Mouse (Mus musculus): ENCODE data around the gene Foxj3. TPM values are rescaled to one million over a fixed set of nuclear protein-coding genes. Genes with fewer than 3 reads are reported as not detected.

The Foxj3 gene
- polyA plus RNA-seq, 1 experiment = 13.1 TPM

DNA sequence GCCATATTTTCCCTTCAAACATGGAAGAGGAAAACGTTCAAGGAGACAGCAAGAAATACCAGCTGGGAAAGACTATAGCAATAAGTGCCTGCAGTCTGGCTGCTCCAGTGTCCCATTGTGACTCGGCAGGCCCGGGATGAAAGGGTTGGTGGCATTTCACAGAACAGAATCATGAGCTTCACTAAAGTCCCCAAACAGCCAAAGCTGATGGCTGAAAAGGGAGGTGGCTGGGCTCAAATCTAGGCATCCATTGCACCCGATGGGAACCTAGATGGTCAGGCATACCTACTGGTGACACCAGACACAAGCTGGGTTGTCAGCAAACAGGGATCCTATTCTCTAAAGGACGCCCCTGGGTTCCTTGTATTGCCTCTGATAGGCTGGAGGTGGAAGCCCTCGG lies 101.1 kb downstream of the Foxj3 start:
- H3K4me2 ChIP-seq (ENCODE audit: low read depth) = no peak overlapping the region
- no peaks in the 10 kb centered on the region for H3K27me3 ChIP-seq (ENCODE audit: control insufficient read depth, insufficient read depth, insufficient read length)
- TF ChIP-seq CEBPB (IDR thresholded peaks at IDR 0.05; ENCODE audit: insufficient read depth, poor library complexity, severe bottlenecking) = no peak
- TF ChIP-seq SRF (IDR thresholded peaks at IDR 0.05; ENCODE audit: control insufficient read depth, insufficient read length, low read depth) = no peak
- no peak for TF ChIP-seq USF1 (IDR thresholded peaks at IDR 0.05; ENCODE audit: low read depth)
- no peaks in the 10 kb centered on the region for H3K36me3 ChIP-seq (ENCODE audit: control insufficient read depth, insufficient read depth)
- no peak overlapping the region for H3ac ChIP-seq (ENCODE audit: control insufficient read depth, insufficient read length)
- no peak overlapping the region for H3K4me3 ChIP-seq
- H3K79me2 ChIP-seq (ENCODE audit: control insufficient read depth, insufficient read depth) = no peaks in the 10 kb centered on the region

GRCm38 (mm10) chr4:119638656-119639055 lies 101.9 kb downstream of the Foxj3 start:
- no peak overlapping the region for H3K4me2 ChIP-seq (ENCODE audit: low read depth)
- H3K79me2 ChIP-seq (ENCODE audit: control insufficient read depth, insufficient read depth) = no peaks in the 10 kb centered on the region
- H3K27me3 ChIP-seq (ENCODE audit: control insufficient read depth, insufficient read depth, insufficient read length) = no peaks in the 10 kb centered on the region
- H3ac ChIP-seq (ENCODE audit: control insufficient read depth, insufficient read length) = no peak overlapping the region
- TF ChIP-seq MYOD1 (IDR thresholded peaks at IDR 0.05; ENCODE audit: control insufficient read depth in 1 of 3, insufficient read length in 2 of 3, low read depth in 2 of 3) (no peak), TCF3 (IDR thresholded peaks at IDR 0.05; ENCODE audit: insufficient read length, low read depth) (no peak), USF1 (IDR thresholded peaks at IDR 0.05; ENCODE audit: low read depth) (no peak), MYOG (IDR thresholded peaks at IDR 0.05; ENCODE audit: control insufficient read depth in 1 of 3, insufficient read depth in 1 of 3, insufficient read length in 2 of 3, low read depth in 2 of 3) (no peak), POLR2AphosphoS2 (IDR thresholded peaks at IDR 0.05; ENCODE audit: insufficient read length, low read depth) (no peak), SRF (IDR thresholded peaks at IDR 0.05; ENCODE audit: control insufficient read depth, insufficient read length, low read depth) (no peak), POLR2A (IDR thresholded peaks at IDR 0.05; ENCODE audit: insufficient read length, low read depth) (no peak), CEBPB (IDR thresholded peaks at IDR 0.05; ENCODE audit: insufficient read depth, poor library complexity, severe bottlenecking) (no peak), REST (IDR thresholded peaks at IDR 0.05; ENCODE audit: insufficient read depth, insufficient read length) (no peak)
- no peaks in the 10 kb centered on the region for H3K36me3 ChIP-seq (ENCODE audit: control insufficient read depth, insufficient read depth)
- no peak overlapping the region for H3K4me3 ChIP-seq

GRCm38 (mm10) chr4:119642666-119643065 lies 105.9 kb downstream of the Foxj3 start:
- no peak overlapping the region for H3K4me2 ChIP-seq (ENCODE audit: low read depth)
- H3ac ChIP-seq (ENCODE audit: control insufficient read depth, insufficient read length) = no peak overlapping the region
- no peak overlapping the region for H3K4me3 ChIP-seq
- H3K36me3 ChIP-seq (ENCODE audit: control insufficient read depth, insufficient read depth) = no peaks in the 10 kb centered on the region
- no peaks in the 10 kb centered on the region for H3K79me2 ChIP-seq (ENCODE audit: control insufficient read depth, insufficient read depth)
- no peak for TF ChIP-seq USF1 (IDR thresholded peaks at IDR 0.05; ENCODE audit: low read depth)
- no peak for TF ChIP-seq TCF12 (IDR thresholded peaks at IDR 0.05; ENCODE audit: insufficient read depth, poor library complexity, severe bottlenecking)
- no peak for TF ChIP-seq SRF (IDR thresholded peaks at IDR 0.05; ENCODE audit: control insufficient read depth, insufficient read length, low read depth)
- no peak for TF ChIP-seq MYOG (IDR thresholded peaks at IDR 0.05; ENCODE audit: control insufficient read depth in 1 of 3, insufficient read depth in 1 of 3, insufficient read length in 2 of 3, low read depth in 2 of 3)
- TF ChIP-seq POLR2AphosphoS2 (IDR thresholded peaks at IDR 0.05; ENCODE audit: insufficient read length, low read depth) = no peak
- no peak for TF ChIP-seq REST (IDR thresholded peaks at IDR 0.05; ENCODE audit: insufficient read depth, insufficient read length)
- no peak for TF ChIP-seq MYOD1 (IDR thresholded peaks at IDR 0.05; ENCODE audit: control insufficient read depth in 1 of 3, insufficient read length in 2 of 3, low read depth in 2 of 3)
- no peak for TF ChIP-seq MAX (IDR thresholded peaks at IDR 0.05; ENCODE audit: low read depth)
- TF ChIP-seq E2F4 (IDR thresholded peaks at IDR 0.05; ENCODE audit: insufficient read depth) = no peak
- TF ChIP-seq POLR2A (IDR thresholded peaks at IDR 0.05; ENCODE audit: insufficient read length, low read depth) = no peak
- no peak for TF ChIP-seq TCF3 (IDR thresholded peaks at IDR 0.05; ENCODE audit: insufficient read length, low read depth)
- no peak for TF ChIP-seq CEBPB (IDR thresholded peaks at IDR 0.05; ENCODE audit: insufficient read depth, poor library complexity, severe bottlenecking)
- H3K27me3 ChIP-seq (ENCODE audit: control insufficient read depth, insufficient read depth, insufficient read length) = no peaks in the 10 kb centered on the region

GRCm38 (mm10) chr4:119657011-119657410 lies 120.2 kb downstream of the Foxj3 start:
- no peaks in the 10 kb centered on the region for H3K79me2 ChIP-seq (ENCODE audit: control insufficient read depth, insufficient read depth)
- H3K4me2 ChIP-seq (ENCODE audit: low read depth) = no peak overlapping the region
- no peaks in the 10 kb centered on the region for H3K27me3 ChIP-seq (ENCODE audit: control insufficient read depth, insufficient read depth, insufficient read length)
- no peak for TF ChIP-seq REST (IDR thresholded peaks at IDR 0.05; ENCODE audit: insufficient read depth, insufficient read length)
- TF ChIP-seq MAX (IDR thresholded peaks at IDR 0.05; ENCODE audit: low read depth) = no peak
- TF ChIP-seq USF1 (IDR thresholded peaks at IDR 0.05; ENCODE audit: low read depth) = no peak
- TF ChIP-seq SRF (IDR thresholded peaks at IDR 0.05; ENCODE audit: control insufficient read depth, insufficient read length, low read depth) = no peak
- TF ChIP-seq POLR2AphosphoS2 (IDR thresholded peaks at IDR 0.05; ENCODE audit: insufficient read length, low read depth) = no peak
- no peak for TF ChIP-seq MYOG (IDR thresholded peaks at IDR 0.05; ENCODE audit: control insufficient read depth in 1 of 3, insufficient read depth in 1 of 3, insufficient read length in 2 of 3, low read depth in 2 of 3)
- TF ChIP-seq MYOD1 (IDR thresholded peaks at IDR 0.05; ENCODE audit: control insufficient read depth in 1 of 3, insufficient read length in 2 of 3, low read depth in 2 of 3) = no peak
- no peak for TF ChIP-seq TCF12 (IDR thresholded peaks at IDR 0.05; ENCODE audit: insufficient read depth, poor library complexity, severe bottlenecking)
- TF ChIP-seq TCF3 (IDR thresholded peaks at IDR 0.05; ENCODE audit: insufficient read length, low read depth) = no peak
- TF ChIP-seq E2F4 (IDR thresholded peaks at IDR 0.05; ENCODE audit: insufficient read depth) = no peak
- no peak for TF ChIP-seq CEBPB (IDR thresholded peaks at IDR 0.05; ENCODE audit: insufficient read depth, poor library complexity, severe bottlenecking)
- TF ChIP-seq POLR2A (IDR thresholded peaks at IDR 0.05; ENCODE audit: insufficient read length, low read depth) = no peak
- no peak overlapping the region for H3K4me3 ChIP-seq
- H3K36me3 ChIP-seq (ENCODE audit: control insufficient read depth, insufficient read depth) = no peaks in the 10 kb centered on the region
- no peak overlapping the region for H3ac ChIP-seq (ENCODE audit: control insufficient read depth, insufficient read length)

DNA sequence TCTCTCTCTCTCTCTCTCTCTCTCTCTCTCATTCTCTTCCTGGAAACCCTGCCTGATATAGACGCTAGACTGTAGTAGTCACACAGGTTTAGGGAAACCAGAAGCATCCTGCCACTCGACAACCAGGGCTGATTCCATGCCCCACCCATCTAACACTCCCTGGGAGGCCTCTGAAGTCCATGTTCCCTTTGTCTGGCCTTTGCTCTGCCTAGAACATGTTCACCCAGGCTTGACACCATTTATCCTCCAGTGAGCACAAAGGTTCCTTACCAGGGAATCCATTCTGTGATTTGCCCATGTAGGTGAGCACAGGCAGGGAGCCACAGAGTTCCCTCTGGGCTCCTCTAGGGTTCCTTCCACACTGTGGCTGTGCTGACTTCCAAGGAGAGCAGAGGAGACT lies 121.4 kb downstream of the Foxj3 start:
- Histone ChIP-seq H3ac (ENCODE audit: control insufficient read depth, insufficient read length) (no peak overlapping the region), H3K79me2 (ENCODE audit: control insufficient read depth, insufficient read depth) (no peaks in the 10 kb centered on the region), H3K4me2 (ENCODE audit: low read depth) (no peak overlapping the region), H3K27me3 (ENCODE audit: control insufficient read depth, insufficient read depth, insufficient read length) (no peaks in the 10 kb centered on the region), H3K4me3 (no peak overlapping the region), H3K36me3 (ENCODE audit: control insufficient read depth, insufficient read depth) (no peaks in the 10 kb centered on the region)
- no peak for TF ChIP-seq USF1 (IDR thresholded peaks at IDR 0.05; ENCODE audit: low read depth)
- no peak for TF ChIP-seq SRF (IDR thresholded peaks at IDR 0.05; ENCODE audit: control insufficient read depth, insufficient read length, low read depth)
- no peak for TF ChIP-seq TCF3 (IDR thresholded peaks at IDR 0.05; ENCODE audit: insufficient read length, low read depth)
- TF ChIP-seq MAX (IDR thresholded peaks at IDR 0.05; ENCODE audit: low read depth) = no peak
- no peak for TF ChIP-seq E2F4 (IDR thresholded peaks at IDR 0.05; ENCODE audit: insufficient read depth)
- TF ChIP-seq MYOD1 (IDR thresholded peaks at IDR 0.05; ENCODE audit: control insufficient read depth in 1 of 3, insufficient read length in 2 of 3, low read depth in 2 of 3) = no peak
- TF ChIP-seq CEBPB (IDR thresholded peaks at IDR 0.05; ENCODE audit: insufficient read depth, poor library complexity, severe bottlenecking) = no peak
- TF ChIP-seq MYOG (IDR thresholded peaks at IDR 0.05; ENCODE audit: control insufficient read depth in 1 of 3, insufficient read depth in 1 of 3, insufficient read length in 2 of 3, low read depth in 2 of 3) = no peak
- no peak for TF ChIP-seq POLR2A (IDR thresholded peaks at IDR 0.05; ENCODE audit: insufficient read length, low read depth)
- no peak for TF ChIP-seq POLR2AphosphoS2 (IDR thresholded peaks at IDR 0.05; ENCODE audit: insufficient read length, low read depth)
- no peak for TF ChIP-seq REST (IDR thresholded peaks at IDR 0.05; ENCODE audit: insufficient read depth, insufficient read length)
- TF ChIP-seq TCF12 (IDR thresholded peaks at IDR 0.05; ENCODE audit: insufficient read depth, poor library complexity, severe bottlenecking) = no peak
